Mouse (Mus musculus): ENCODE measurements around the gene Pgap1.

The Pgap1 gene

GRCm38 (mm10) chr1:54557301-54558229 is at the start of gene Pgap1:
Gene Pgap1, minus strand, starts transcription at chr1:54557684.
- peak; percentile 91 for DNase-seq

- DNase-seq = no peak
Observed at GRCm38 (mm10) chr1:54606936-54607335, 49.5 kb upstream of the Pgap1 start.

GRCm38 (mm10) chr1:54601692-54602091 is 44.2 kb upstream of the Pgap1 start:
- no peak for DNase-seq

- DNase-seq = no peak
Observed at GRCm38 (mm10) chr1:54600275-54600674, 42.8 kb upstream of the Pgap1 start.

- no peak for DNase-seq
Observed at GRCm38 (mm10) chr1:54597594-54598217, 40.2 kb upstream of the Pgap1 start.

GRCm38 (mm10) chr1:54596151-54596550 is 38.7 kb upstream of the Pgap1 start:
- DNase-seq = no peak

- DNase-seq = no peak
Observed at GRCm38 (mm10) chr1:54587076-54587475, 29.6 kb upstream of the Pgap1 start.

- DNase-seq = no peak
Observed at GRCm38 (mm10) chr1:54585971-54586555, 28.6 kb upstream of the Pgap1 start.

- DNase-seq = no peak
Observed at GRCm38 (mm10) chr1:54585278-54585846, 27.9 kb upstream of the Pgap1 start.

GRCm38 (mm10) chr1:54584588-54585277 is 27.2 kb upstream of the Pgap1 start:
- DNase-seq = no peak

- DNase-seq = no peak
Observed at GRCm38 (mm10) chr1:54578358-54579184, 21.1 kb upstream of the Pgap1 start.

- DNase-seq = no peak
Observed at GRCm38 (mm10) chr1:54569102-54569501, 11.6 kb upstream of the Pgap1 start.

GRCm38 (mm10) chr1:54563923-54564322 is 6.4 kb upstream of the Pgap1 start:
- no peak for DNase-seq

- DNase-seq = no peak
Observed at GRCm38 (mm10) chr1:54556586-54557221, 780 bp downstream of the Pgap1 start.

GRCm38 (mm10) chr1:54555364-54556140 is 1.9 kb downstream of the Pgap1 start:
- DNase-seq = peak; percentile 8

- DNase-seq = no peak
Observed at GRCm38 (mm10) chr1:54552621-54553020, 4.9 kb downstream of the Pgap1 start.

- no peak for DNase-seq
Observed at GRCm38 (mm10) chr1:54545200-54545599, 12.3 kb downstream of the Pgap1 start.

- DNase-seq = no peak
Observed at GRCm38 (mm10) chr1:54542920-54543319, 14.6 kb downstream of the Pgap1 start.

- no peak for DNase-seq
Observed at GRCm38 (mm10) chr1:54531170-54531569, 26.3 kb downstream of the Pgap1 start.

- no peak for DNase-seq
Observed at GRCm38 (mm10) chr1:54523717-54524116, 33.8 kb downstream of the Pgap1 start.
